Mouse (Mus musculus): ENCODE measurements around the gene Tfdp2. TPM values are rescaled to one million over a fixed set of nuclear protein-coding genes. Genes with fewer than 3 reads are reported as not detected.

The Tfdp2 gene
- polyA plus RNA-seq, 2 experiments: 15.5 to 33.0 TPM

GRCm38 (mm10) chr9:96320551-96320980 is 124.5 kb downstream of the Tfdp2 start:
- TF ChIP-seq POLR2A (IDR thresholded peaks at IDR 0.05; ENCODE audit: borderline replicate concordance, extremely low read depth, insufficient read depth, insufficient read length): no peak
- ATAC-seq (ENCODE audit: low FRiP score, low read depth): no peak
- Histone ChIP-seq H3K27ac (replicated peaks; ENCODE audit: low read depth, low read length) (no peak overlapping the region), H3K4me2 (replicated peaks; ENCODE audit: low read depth, low read length, severe bottlenecking) (no peak overlapping the region), H3K36me3 (ENCODE audit: control insufficient read depth, insufficient read depth, low read length) (peaks cover 36% of the 10 kb centered on the region), H3K4me1 (ENCODE audit: control insufficient read depth, insufficient read depth, low read length) (no peaks in the 10 kb centered on the region), H3K4me3 (replicated peaks; ENCODE audit: low read length) (no peak overlapping the region), H3K9ac (ENCODE audit: low read depth, low read length, severe bottlenecking) (no peak overlapping the region), H3K9me3 (ENCODE audit: control insufficient read depth, low read length) (no peaks in the 10 kb centered on the region), H3K27me3 (ENCODE audit: control insufficient read depth, insufficient read depth, low read length) (no peaks in the 10 kb centered on the region)
- 87% methylated on average over 6 of the region's 6 CpGs for WGBS
- no peak for DNase-seq (ENCODE audit: low spot score)

DNA sequence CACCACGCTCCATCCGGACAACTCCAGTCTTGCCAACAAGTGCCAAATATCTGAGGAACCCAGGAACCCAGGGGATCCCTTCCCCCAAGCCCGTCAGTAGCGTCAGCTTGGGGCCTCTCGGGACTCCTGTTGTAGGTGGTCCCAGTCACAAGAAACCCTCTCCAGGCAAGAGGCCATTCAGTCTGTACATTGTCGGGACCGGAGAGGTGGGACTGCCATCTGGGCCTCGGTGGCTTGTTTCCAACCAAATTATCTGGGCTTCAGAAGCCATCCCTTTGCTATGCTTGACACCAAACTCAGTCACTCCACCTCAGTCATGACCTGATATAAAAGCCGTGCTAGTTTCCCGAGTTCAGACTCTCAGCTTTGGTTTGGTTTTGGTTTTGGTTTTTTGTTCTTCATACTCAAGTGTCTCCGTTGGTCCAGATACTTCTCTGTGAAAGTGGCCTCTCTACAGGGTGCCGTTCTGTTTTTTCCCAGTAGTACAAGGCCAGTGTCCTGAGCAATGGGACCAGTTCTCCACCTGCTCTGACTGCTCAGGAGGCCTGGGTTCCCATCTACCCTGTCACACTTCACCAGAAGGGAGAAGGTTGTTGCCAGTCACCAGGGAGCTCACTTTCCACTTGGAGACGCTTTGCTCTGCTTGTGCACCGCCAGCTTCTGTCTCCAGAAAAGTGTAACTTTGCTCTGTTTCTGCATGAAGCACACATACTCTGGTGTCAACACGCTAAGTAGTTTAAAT is 126.5 kb downstream of the Tfdp2 start:
- no peaks in the 10 kb centered on the region for H3K9me3 ChIP-seq (ENCODE audit: control insufficient read depth, low read length)
- no peak for ATAC-seq (ENCODE audit: low FRiP score, low read depth)
- H3K27ac ChIP-seq (replicated peaks; ENCODE audit: low read depth, low read length): no peak overlapping the region
- H3K4me3 ChIP-seq (replicated peaks; ENCODE audit: low read length): no peak overlapping the region
- no peak overlapping the region for H3K4me2 ChIP-seq (replicated peaks; ENCODE audit: low read depth, low read length, severe bottlenecking)
- DNase-seq (ENCODE audit: low spot score): no peak
- 87% methylated on average over 15 of the region's 15 CpGs for WGBS
- H3K4me1 ChIP-seq (ENCODE audit: control insufficient read depth, insufficient read depth, low read length): no peaks in the 10 kb centered on the region
- H3K9ac ChIP-seq (ENCODE audit: low read depth, low read length, severe bottlenecking): no peak overlapping the region
- no peak for TF ChIP-seq POLR2A (IDR thresholded peaks at IDR 0.05; ENCODE audit: borderline replicate concordance, extremely low read depth, insufficient read depth, insufficient read length)
- peaks cover 25% of the 10 kb centered on the region for H3K36me3 ChIP-seq (ENCODE audit: control insufficient read depth, insufficient read depth, low read length)
- no peaks in the 10 kb centered on the region for H3K27me3 ChIP-seq (ENCODE audit: control insufficient read depth, insufficient read depth, low read length)

DNA sequence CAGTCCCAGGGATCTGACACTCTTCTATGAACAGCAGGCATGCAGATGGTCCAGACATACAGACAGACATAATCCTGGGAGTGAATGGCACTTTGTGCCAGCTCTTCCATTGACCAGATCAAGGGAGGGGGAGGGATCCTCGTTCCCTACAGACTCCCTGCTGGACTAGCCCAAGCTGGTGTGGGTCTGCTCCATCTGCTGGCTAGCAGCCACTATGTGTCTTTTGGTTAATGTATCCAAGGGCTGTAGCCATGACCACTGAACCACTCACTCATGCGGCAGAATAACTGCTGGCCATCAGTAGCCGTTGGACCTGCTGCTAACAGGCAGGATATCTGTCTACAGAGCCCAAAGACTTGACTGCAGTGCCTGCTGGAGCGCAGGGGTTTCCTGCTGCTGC is 128.4 kb downstream of the Tfdp2 start:
- 65% methylated on average over 4 of the region's 4 CpGs for WGBS
- peaks cover 10% of the 10 kb centered on the region; the same call in 1 of the 2 replicates for H3K36me3 ChIP-seq (ENCODE audit: control insufficient read depth, insufficient read depth, low read length)
- DNase-seq (ENCODE audit: low spot score) (no peak), ATAC-seq (ENCODE audit: low FRiP score, low read depth) (no peak)
- H3K27me3 ChIP-seq (ENCODE audit: control insufficient read depth, insufficient read depth, low read length): no peaks in the 10 kb centered on the region
- H3K4me1 ChIP-seq (ENCODE audit: control insufficient read depth, insufficient read depth, low read length): no peaks in the 10 kb centered on the region
- H3K4me2 ChIP-seq (replicated peaks; ENCODE audit: low read depth, low read length, severe bottlenecking): no peak overlapping the region
- no peak for TF ChIP-seq POLR2A (IDR thresholded peaks at IDR 0.05; ENCODE audit: borderline replicate concordance, extremely low read depth, insufficient read depth, insufficient read length)
- H3K27ac ChIP-seq (replicated peaks; ENCODE audit: low read depth, low read length): no peak overlapping the region
- no peaks in the 10 kb centered on the region for H3K9me3 ChIP-seq (ENCODE audit: control insufficient read depth, low read length)
- no peak overlapping the region for H3K9ac ChIP-seq (ENCODE audit: low read depth, low read length, severe bottlenecking)
- H3K4me3 ChIP-seq (replicated peaks; ENCODE audit: low read length): no peak overlapping the region

- ATAC-seq (ENCODE audit: low FRiP score, low read depth): no peak
- Histone ChIP-seq H3K4me1 (ENCODE audit: control insufficient read depth, insufficient read depth, low read length) (no peaks in the 10 kb centered on the region), H3K27ac (replicated peaks; ENCODE audit: low read depth, low read length) (no peak overlapping the region), H3K4me3 (replicated peaks; ENCODE audit: low read length) (no peak overlapping the region), H3K27me3 (ENCODE audit: control insufficient read depth, insufficient read depth, low read length) (no peaks in the 10 kb centered on the region), H3K4me2 (replicated peaks; ENCODE audit: low read depth, low read length, severe bottlenecking) (no peak overlapping the region), H3K36me3 (ENCODE audit: control insufficient read depth, insufficient read depth, low read length) (peaks cover 10% of the 10 kb centered on the region; the same call in 1 of the 2 replicates), H3K9ac (ENCODE audit: low read depth, low read length, severe bottlenecking) (no peak overlapping the region), H3K9me3 (ENCODE audit: control insufficient read depth, low read length) (no peaks in the 10 kb centered on the region)
- 58% methylated on average over 6 of the region's 6 CpGs for WGBS
- no peak for DNase-seq (ENCODE audit: low spot score)
- TF ChIP-seq POLR2A (IDR thresholded peaks at IDR 0.05; ENCODE audit: borderline replicate concordance, extremely low read depth, insufficient read depth, insufficient read length): no peak
Observed at GRCm38 (mm10) chr9:96326496-96326923, 130.4 kb downstream of the Tfdp2 start.

GRCm38 (mm10) chr9:96328226-96328625 is 132.2 kb downstream of the Tfdp2 start:
- H3K4me1 ChIP-seq (ENCODE audit: control insufficient read depth, insufficient read depth, low read length): no peaks in the 10 kb centered on the region
- H3K4me3 ChIP-seq (replicated peaks; ENCODE audit: low read length): no peak overlapping the region
- H3K9ac ChIP-seq (ENCODE audit: low read depth, low read length, severe bottlenecking): no peak overlapping the region
- ATAC-seq (ENCODE audit: low FRiP score, low read depth): no peak
- H3K27ac ChIP-seq (replicated peaks; ENCODE audit: low read depth, low read length): no peak overlapping the region
- H3K9me3 ChIP-seq (ENCODE audit: control insufficient read depth, low read length): no peaks in the 10 kb centered on the region
- TF ChIP-seq POLR2A (IDR thresholded peaks at IDR 0.05; ENCODE audit: borderline replicate concordance, extremely low read depth, insufficient read depth, insufficient read length): no peak
- DNase-seq (ENCODE audit: low spot score): no peak
- H3K36me3 ChIP-seq (ENCODE audit: control insufficient read depth, insufficient read depth, low read length): peaks cover 12% of the 10 kb centered on the region
- no peak overlapping the region for H3K4me2 ChIP-seq (replicated peaks; ENCODE audit: low read depth, low read length, severe bottlenecking)
- WGBS: 82% methylated on average over 4 of the region's 4 CpGs
- no peaks in the 10 kb centered on the region for H3K27me3 ChIP-seq (ENCODE audit: control insufficient read depth, insufficient read depth, low read length)

Measured in limb, embryonic 14.5 days (tissue).